8 mouse cellular contexts compared by ENCODE assay signal in the genomic region with DNA sequence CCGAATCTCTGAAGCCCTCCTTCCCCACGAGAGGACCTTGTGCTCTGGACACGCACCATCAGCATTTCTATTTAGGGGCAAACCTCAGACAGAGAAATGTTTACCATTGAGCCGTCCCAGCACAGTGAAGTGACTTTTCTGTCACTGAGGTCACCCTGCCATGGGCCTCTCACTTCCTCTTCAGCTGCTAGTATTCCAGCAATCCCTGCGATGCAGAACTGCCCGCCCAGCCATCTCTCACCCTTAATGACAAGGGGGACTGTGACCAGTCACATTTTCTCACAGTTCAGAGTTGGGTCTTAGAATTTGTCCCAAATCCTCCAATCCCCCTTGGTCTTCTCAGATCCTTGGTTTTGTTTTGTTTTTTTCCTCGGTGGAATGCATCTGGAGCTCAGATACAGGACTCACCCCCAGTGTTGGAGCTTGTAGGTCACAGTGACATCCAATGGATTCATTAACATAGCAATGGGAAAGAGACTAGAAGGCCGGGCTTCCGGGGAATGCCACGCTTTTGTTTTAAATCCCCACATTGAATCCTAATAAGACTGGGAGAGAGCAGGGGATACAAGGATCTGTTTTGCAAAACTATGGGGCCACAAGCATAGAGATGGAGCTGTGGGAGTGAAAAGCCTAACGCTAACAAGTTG. TPM values are rescaled to one million over a fixed set of nuclear protein-coding genes. Genes with fewer than 3 reads are reported as not detected.
DNase-seq lines count a peak whose midpoint lies in the region; ATAC-seq and TF ChIP-seq lines count a peak whose summit lies in the region.

No protein-coding gene starts in this region.

- no peaks in the 10 kb centered on the region for H3K36me3 ChIP-seq in forebrain, embryonic 11.5 days (ENCODE audit: control insufficient read depth, insufficient read depth, low read length)
- H3K36me3 ChIP-seq in forebrain, embryonic 15.5 days, result no peaks in the 10 kb centered on the region
- no peaks in the 10 kb centered on the region for H3K36me3 ChIP-seq in midbrain, embryonic 12.5 days
- H3K36me3 ChIP-seq in midbrain, postnatal 0 days (ENCODE audit: insufficient read depth, low read length), result no peaks in the 10 kb centered on the region
- H3K36me3 ChIP-seq in intestine, embryonic 16.5 days (ENCODE audit: control insufficient read depth, insufficient read depth, low read length), result no peaks in the 10 kb centered on the region

- no peaks in the 10 kb centered on the region for H3K9me3 ChIP-seq in forebrain, embryonic 11.5 days (ENCODE audit: control insufficient read depth, low read length)
- no peaks in the 10 kb centered on the region for H3K9me3 ChIP-seq in forebrain, embryonic 15.5 days
- no peaks in the 10 kb centered on the region for H3K9me3 ChIP-seq in midbrain, embryonic 12.5 days
- no peaks in the 10 kb centered on the region for H3K9me3 ChIP-seq in midbrain, postnatal 0 days (ENCODE audit: low read length)
- H3K9me3 ChIP-seq in intestine, embryonic 16.5 days (ENCODE audit: control insufficient read depth, low read length), result no peaks in the 10 kb centered on the region

- DNase-seq in forebrain, embryonic 11.5 days (ENCODE audit: low spot score), result no peak
- no peak for DNase-seq in midbrain, postnatal 0 days (ENCODE audit: low spot score)
- DNase-seq in cerebellum, postnatal 14 days, result no peak

- 0 out of 2 replicates have a peak overlapping the region, but pooled peaks have one; percentile 32 for H3K27ac ChIP-seq in forebrain, embryonic 11.5 days (ENCODE audit: low read depth, low read length)
- no peak overlapping the region for H3K27ac ChIP-seq in forebrain, embryonic 15.5 days (replicated peaks)
- peak overlapping the region; percentile 25; the same call in 1 of the 2 replicates for H3K27ac ChIP-seq in midbrain, embryonic 12.5 days (replicated peaks)
- H3K27ac ChIP-seq in midbrain, postnatal 0 days (ENCODE audit: low read depth, low read length), result no peak overlapping the region
- H3K27ac ChIP-seq in intestine, embryonic 16.5 days (ENCODE audit: low read length), result 0 out of 2 replicates have a peak overlapping the region, but pooled peaks have one; percentile 4

- peaks cover 19% of the 10 kb centered on the region for H3K4me1 ChIP-seq in forebrain, embryonic 11.5 days (replicated peaks; ENCODE audit: control insufficient read depth, insufficient read depth, low read length)
- peaks cover 37% of the 10 kb centered on the region for H3K4me1 ChIP-seq in forebrain, embryonic 15.5 days
- H3K4me1 ChIP-seq in midbrain, embryonic 12.5 days, result peaks cover 47% of the 10 kb centered on the region
- peaks cover 4% of the 10 kb centered on the region; the same call in 1 of the 2 replicates for H3K4me1 ChIP-seq in midbrain, postnatal 0 days (ENCODE audit: insufficient read depth, low read length)
- H3K4me1 ChIP-seq in intestine, embryonic 16.5 days (ENCODE audit: control insufficient read depth, insufficient read depth, low read length), result peaks cover 11% of the 10 kb centered on the region

- 8% methylated on average over 11 of the region's 11 CpGs for WGBS in forebrain, embryonic 11.5 days
- WGBS in forebrain, embryonic 15.5 days, result 12% methylated on average over 11 of the region's 11 CpGs
- WGBS in midbrain, embryonic 12.5 days, result 3% methylated on average over 11 of the region's 11 CpGs
- 18% methylated on average over 11 of the region's 11 CpGs for WGBS in midbrain, postnatal 0 days
- 30% methylated on average over 11 of the region's 11 CpGs for WGBS in intestine, embryonic 16.5 days

- H3K27me3 ChIP-seq in forebrain, embryonic 11.5 days (ENCODE audit: control insufficient read depth, insufficient read depth, low read length), result no peaks in the 10 kb centered on the region
- no peaks in the 10 kb centered on the region for H3K27me3 ChIP-seq in forebrain, embryonic 15.5 days
- H3K27me3 ChIP-seq in midbrain, embryonic 12.5 days, result peaks cover 23% of the 10 kb centered on the region
- no peaks in the 10 kb centered on the region for H3K27me3 ChIP-seq in midbrain, postnatal 0 days (ENCODE audit: insufficient read depth, low read length)
- H3K27me3 ChIP-seq in intestine, embryonic 16.5 days (replicated peaks; ENCODE audit: control insufficient read depth, insufficient read depth, low read length), result no peaks in the 10 kb centered on the region

- peak; percentile 38; the same call in 1 of the 2 replicates for ATAC-seq in forebrain, embryonic 11.5 days (replicated peaks; ENCODE audit: low FRiP score)
- ATAC-seq in forebrain, embryonic 15.5 days (replicated peaks), result no peak
- ATAC-seq in midbrain, embryonic 12.5 days (ENCODE audit: low FRiP score, low read depth), result peak; percentile 52; the same call in 1 of the 2 replicates
- ATAC-seq in midbrain, postnatal 0 days (ENCODE audit: low FRiP score), result no peak
- peak; percentile 60; the same call in 1 of the 2 replicates for ATAC-seq in intestine, embryonic 16.5 days
- ATAC-seq in monocyte, adult 5-6 weeks (replicated peaks; ENCODE audit: insufficient number of reproducible peaks, low FRiP score, low TSS enrichment, poor library complexity, severe bottlenecking), result 0 out of 2 replicates have a peak, but pooled peaks have one; percentile 47
- ATAC-seq in CD4-positive, CD25-positive, alpha-beta regulatory T cell, adult 4 months, result no peak

- H3K9ac ChIP-seq in forebrain, embryonic 11.5 days (ENCODE audit: low read length), result peak overlapping the region; percentile 16
- no peak overlapping the region for H3K9ac ChIP-seq in forebrain, embryonic 15.5 days (replicated peaks)
- no peak overlapping the region for H3K9ac ChIP-seq in midbrain, embryonic 12.5 days (replicated peaks)
- H3K9ac ChIP-seq in midbrain, postnatal 0 days (replicated peaks; ENCODE audit: low read length, poor library complexity, severe bottlenecking), result no peak overlapping the region
- no peak overlapping the region for H3K9ac ChIP-seq in intestine, embryonic 16.5 days (ENCODE audit: low read depth, low read length)

- H3K4me2 ChIP-seq in forebrain, embryonic 11.5 days (ENCODE audit: low read depth, low read length, severe bottlenecking), result peak overlapping the region; percentile 18; the same call in 1 of the 2 replicates
- no peak overlapping the region for H3K4me2 ChIP-seq in forebrain, embryonic 15.5 days (replicated peaks)
- peak overlapping the region; percentile 31 for H3K4me2 ChIP-seq in midbrain, embryonic 12.5 days (replicated peaks)
- no peak overlapping the region for H3K4me2 ChIP-seq in midbrain, postnatal 0 days (ENCODE audit: low read depth, low read length, poor library complexity, severe bottlenecking)
- H3K4me2 ChIP-seq in intestine, embryonic 16.5 days (ENCODE audit: low read depth, low read length), result no peak overlapping the region

- no peak for TF ChIP-seq CTCF in midbrain, postnatal 0 days (IDR thresholded peaks at IDR 0.05)

- H3K4me3 ChIP-seq in forebrain, embryonic 11.5 days (ENCODE audit: low read depth, low read length), result no peak overlapping the region
- H3K4me3 ChIP-seq in forebrain, embryonic 15.5 days, result no peak overlapping the region
- no peak overlapping the region for H3K4me3 ChIP-seq in midbrain, embryonic 12.5 days
- no peak overlapping the region for H3K4me3 ChIP-seq in midbrain, postnatal 0 days (ENCODE audit: low read depth, low read length)
- H3K4me3 ChIP-seq in intestine, embryonic 16.5 days (ENCODE audit: low read length), result no peak overlapping the region

RNA-seq across cellular contexts. Expression of a gene that starts 0.4 kb away (rescaled TPM):
- polyA plus RNA-seq in forebrain, embryonic 11.5 days (2014; fragmentation: Nextera tagmentation; extraction: Ambion mirVana), result 54.2 and 59.5 TPM in 2 replicates
- polyA plus RNA-seq in forebrain, embryonic 15.5 days (2015; fragmentation: Nextera tagmentation; extraction: Ambion mirVana), result 25.7 TPM in 2 replicates
- 23.2 and 26.5 TPM in 2 replicates for polyA plus RNA-seq in midbrain, embryonic 12.5 days (2016; fragmentation: Nextera tagmentation; extraction: Ambion mirVana)
- total RNA-seq in midbrain, postnatal 0 days (2014; rRNA removed), result 38.9 and 41.5 TPM in 2 replicates
- 14.5 and 16.0 TPM in 2 replicates for polyA plus RNA-seq in midbrain, postnatal 0 days (2015; fragmentation: Nextera tagmentation; extraction: Ambion mirVana)
- 22.6 and 28.0 TPM in 2 replicates for polyA plus RNA-seq in intestine, embryonic 16.5 days (2015; fragmentation: Nextera tagmentation; extraction: Ambion mirVana)
- total RNA-seq in monocyte, adult 5-6 weeks (2017), result 20.6 to 89.1 TPM (median 24.1 TPM) in 3 replicates
- polyA plus RNA-seq in CD4-positive, CD25-positive, alpha-beta regulatory T cell, adult 4 months (2017; shearing (Covaris generic)), result 10 to 100 TPM; 49.6 to 77.1 TPM

Comparison
In these comparisons a context has a peak if more than half of its experiments do, and no peak if none do; other contexts are left out.
1. ATAC-seq: peak in forebrain, embryonic 11.5 days (single experiment), midbrain, embryonic 12.5 days (single experiment), intestine, embryonic 16.5 days (single experiment) and monocyte, adult 5-6 weeks (single experiment); none in forebrain, embryonic 15.5 days (single experiment), midbrain, postnatal 0 days (single experiment) and CD4-positive, CD25-positive, alpha-beta regulatory T cell, adult 4 months (single experiment).
2. H3K27ac ChIP-seq: peak in forebrain, embryonic 11.5 days (single experiment), midbrain, embryonic 12.5 days (single experiment) and intestine, embryonic 16.5 days (single experiment); none in forebrain, embryonic 15.5 days (single experiment) and midbrain, postnatal 0 days (single experiment).
3. H3K4me2 ChIP-seq: peak in forebrain, embryonic 11.5 days (single experiment) and midbrain, embryonic 12.5 days (single experiment); none in forebrain, embryonic 15.5 days (single experiment), midbrain, postnatal 0 days (single experiment) and intestine, embryonic 16.5 days (single experiment).